Mouse (Mus musculus) limb, embryonic 15.5 days (tissue): ENCODE results near the gene Anpep. TPM values are rescaled to one million over a fixed set of nuclear protein-coding genes. Genes with fewer than 3 reads are reported as not detected.

Experiments
- ATAC-seq: fragments of 200-750 bp; cut with Nextera tagmentation; 2 replicates; pipeline ENCODE4 v1.8.0; 2017; ENCODE audit warnings: low read depth, moderate TSS enrichment; ENCODE audit not compliant: insufficient number of reproducible peaks, low FRiP score, low TSS enrichment
- H3K27ac ChIP-seq: fragments of 300-500 bp; sonication (generic); 2 replicates; pipeline ENCODE4 v1.5.1; 2015; ENCODE audit warnings: moderate library complexity, mild to moderate bottlenecking, inconsistent platforms
- H3K27me3 ChIP-seq: fragments of 300-500 bp; sonication (generic); 2 replicates; pipeline ENCODE4 v1.6.1; 2015; ENCODE audit warnings: inconsistent platforms
- H3K36me3 ChIP-seq: fragments of 300-500 bp; sonication (generic); 2 replicates; pipeline ENCODE4 v1.6.1; 2015; ENCODE audit warnings: inconsistent platforms
- H3K4me1 ChIP-seq: fragments of 300-500 bp; sonication (generic); 2 replicates; pipeline ENCODE4 v1.6.1; 2015; ENCODE audit warnings: inconsistent platforms
- H3K4me2 ChIP-seq: fragments of 300-500 bp; sonication (generic); 2 replicates; pipeline ENCODE4 v1.6.1; 2015; ENCODE audit warnings: mild to moderate bottlenecking, inconsistent platforms
- H3K4me3 ChIP-seq: fragments of 300-500 bp; sonication (generic); 2 replicates; pipeline ENCODE4 v1.5.1; 2015; ENCODE audit warnings: mild to moderate bottlenecking, inconsistent platforms
- H3K9ac ChIP-seq: fragments of 300-500 bp; sonication (generic); 2 replicates; pipeline ENCODE4 v1.6.1; 2015; ENCODE audit warnings: inconsistent platforms
- H3K9me3 ChIP-seq: fragments of 300-500 bp; sonication (generic); 2 replicates; pipeline ENCODE4 v1.6.1; 2016; ENCODE audit warnings: inconsistent platforms
- WGBS: fragments of 180-500 bp; shearing (Covaris S2); methylation state at CpG from one replicate; pipeline ENCODE4 v1.1.7; 2015; 5-methylcytosine and 5-hydroxymethylcytosine counted together
- polyA plus RNA-seq: library from polyadenylated mRNA; unstranded; fragments of >200 nt; fragmentation: Nextera tagmentation; extraction: Ambion mirVana; gene quantifications from 2 replicates; pipeline ENCODE4 v1.2.1, GENCODE M21; 2015

Anpep gene
- polyA plus RNA-seq, 1 experiment from 2014 or later: 21.6 TPM

GRCm38 (mm10) chr7:79861794-79862193 lies 935 bp upstream of the Anpep start:
- Histone ChIP-seq H3K27ac (no peak overlapping the region), H3K9me3 (no peaks in the 10 kb centered on the region), H3K36me3 (no peaks in the 10 kb centered on the region), H3K27me3 (no peaks in the 10 kb centered on the region), H3K9ac (no peak overlapping the region), H3K4me1 (peaks cover 21% of the 10 kb centered on the region), H3K4me3 (no peak overlapping the region), H3K4me2 (no peak overlapping the region)
- ATAC-seq: no peak
- 87% methylated on average over 8 of the region's 8 CpGs for WGBS

- Histone ChIP-seq H3K27ac (no peak overlapping the region), H3K4me1 (peaks cover 25% of the 10 kb centered on the region), H3K4me3 (no peak overlapping the region), H3K9ac (no peak overlapping the region), H3K4me2 (no peak overlapping the region), H3K9me3 (no peaks in the 10 kb centered on the region), H3K27me3 (no peaks in the 10 kb centered on the region), H3K36me3 (no peaks in the 10 kb centered on the region)
- no peak for ATAC-seq
- 68% methylated on average over 9 of the region's 9 CpGs for WGBS
Observed at GRCm38 (mm10) chr7:79858956-79859630, 1.8 kb downstream of the Anpep start.

GRCm38 (mm10) chr7:79858202-79858934 lies 2.5 kb downstream of the Anpep start:
- H3K27ac ChIP-seq: peak overlapping the region; percentile 72
- H3K4me1 ChIP-seq: peaks cover 25% of the 10 kb centered on the region
- H3K4me3 ChIP-seq: no peak overlapping the region; the same call in 1 of the 2 replicates
- no peaks in the 10 kb centered on the region for H3K27me3 ChIP-seq
- H3K9me3 ChIP-seq: no peaks in the 10 kb centered on the region
- no peak for ATAC-seq
- 54% methylated on average over 11 of the region's 11 CpGs for WGBS
- H3K9ac ChIP-seq: no peak overlapping the region
- H3K4me2 ChIP-seq: 0 out of 2 replicates have a peak overlapping the region, but pooled peaks have one; percentile 10
- H3K36me3 ChIP-seq: no peaks in the 10 kb centered on the region

DNA sequence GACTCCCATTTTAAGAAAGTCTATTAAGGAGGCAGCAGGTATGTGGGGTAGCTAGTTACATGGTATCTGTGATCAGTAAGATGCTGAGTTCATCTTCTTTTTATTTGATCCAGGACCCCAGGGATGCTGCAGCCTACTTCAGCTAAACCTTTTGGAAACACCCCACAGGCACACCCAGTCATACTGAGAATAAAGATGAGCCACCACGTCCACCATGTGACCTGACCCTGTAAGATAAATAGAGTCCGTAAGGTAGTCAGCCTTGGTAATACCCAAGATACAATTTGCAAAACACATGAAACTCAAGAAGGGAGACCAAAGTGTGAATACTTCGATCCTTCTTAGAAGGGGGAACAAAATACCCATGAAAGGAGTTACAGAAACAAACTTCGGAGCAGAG lies 4.6 kb downstream of the Anpep start:
- 84% methylated on average over 4 of the region's 4 CpGs for WGBS
- H3K4me1 ChIP-seq: peaks cover 25% of the 10 kb centered on the region
- H3K4me2 ChIP-seq: no peak overlapping the region
- H3K4me3 ChIP-seq: no peak overlapping the region
- H3K27me3 ChIP-seq: no peaks in the 10 kb centered on the region
- H3K9me3 ChIP-seq: no peaks in the 10 kb centered on the region
- no peak overlapping the region for H3K9ac ChIP-seq
- ATAC-seq: no peak
- no peak overlapping the region for H3K27ac ChIP-seq
- H3K36me3 ChIP-seq: no peaks in the 10 kb centered on the region

DNA sequence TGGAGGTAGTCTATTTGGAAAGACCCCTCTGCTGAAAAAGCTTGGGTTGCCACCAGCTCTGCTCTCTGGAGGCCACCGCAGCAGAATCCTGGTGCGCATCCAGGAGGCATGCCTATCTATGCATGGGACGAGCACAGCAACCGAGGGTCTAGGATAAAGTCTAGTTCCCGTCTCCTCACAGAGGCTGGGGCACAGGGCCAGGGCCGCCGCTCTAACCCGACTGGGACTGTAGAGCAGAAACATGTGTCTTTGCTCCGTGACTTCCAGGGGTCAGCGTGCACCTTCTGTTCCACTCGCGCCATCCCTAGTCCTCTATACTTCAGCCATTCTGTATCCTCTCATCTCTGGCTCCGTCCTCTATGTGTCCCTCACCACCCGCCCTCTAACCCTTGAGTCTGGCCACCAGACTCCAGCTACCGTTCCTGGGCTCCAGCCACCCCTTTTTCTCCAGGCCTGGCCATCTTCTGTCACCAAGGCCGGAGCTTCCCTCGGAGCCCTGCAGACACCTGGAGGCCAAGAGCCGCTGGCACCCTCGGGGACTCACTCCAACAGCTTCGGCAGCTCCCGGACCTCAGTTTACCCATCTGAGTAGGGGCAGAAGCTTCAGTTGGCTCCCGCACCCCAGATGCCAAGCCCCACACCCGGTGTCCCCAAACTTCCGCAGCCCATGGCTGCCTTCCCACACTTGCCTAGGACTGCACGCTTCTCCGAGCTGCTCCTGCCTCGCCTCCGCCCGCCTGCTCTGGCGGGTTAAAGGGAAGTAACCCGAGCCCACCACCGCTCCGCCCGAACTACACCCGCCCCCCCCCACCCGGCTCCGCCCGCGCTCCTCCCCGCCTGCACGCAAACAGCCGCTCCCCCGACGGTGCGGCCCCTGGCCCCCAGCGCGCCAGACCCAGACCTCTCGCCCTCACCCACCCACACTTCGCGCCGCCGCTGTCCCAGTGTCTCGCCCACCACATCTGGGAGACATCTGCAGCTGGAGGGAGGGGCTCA lies 13.1 kb downstream of the Anpep start:
- peak; percentile 80 for ATAC-seq
- Histone ChIP-seq H3K36me3 (no peaks in the 10 kb centered on the region), H3K27ac (peak overlapping the region; percentile 54), H3K4me2 (peak overlapping the region; percentile 83), H3K27me3 (no peaks in the 10 kb centered on the region), H3K9me3 (no peaks in the 10 kb centered on the region), H3K9ac (peak overlapping the region; percentile 43), H3K4me3 (peak overlapping the region; percentile 51), H3K4me1 (peaks cover 28% of the 10 kb centered on the region)
- WGBS: 7% methylated on average over 50 of the region's 53 CpGs

DNA sequence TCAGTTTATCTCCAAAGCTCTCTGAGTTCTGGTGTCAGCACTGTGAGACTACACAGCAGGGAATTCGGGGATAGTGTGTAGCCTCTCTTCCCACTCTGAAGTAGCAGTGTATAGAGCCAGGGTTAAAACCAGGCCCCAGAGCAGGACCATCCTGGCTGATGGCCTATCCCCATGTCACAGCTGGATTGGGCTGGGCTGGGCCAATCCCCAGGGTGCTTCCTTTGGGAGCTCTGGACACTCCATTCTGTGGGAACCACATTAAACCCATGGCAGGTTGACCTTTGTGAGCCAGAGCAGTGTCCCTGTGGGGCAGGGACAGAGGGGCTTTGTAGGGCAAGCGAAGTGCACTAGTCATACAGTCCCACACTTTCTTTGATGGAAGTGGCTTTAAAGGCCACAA lies 14.5 kb downstream of the Anpep start:
- no peak overlapping the region for H3K9ac ChIP-seq
- no peak overlapping the region for H3K4me3 ChIP-seq
- H3K4me1 ChIP-seq: peaks cover 35% of the 10 kb centered on the region
- H3K27me3 ChIP-seq: no peaks in the 10 kb centered on the region
- no peak overlapping the region for H3K27ac ChIP-seq
- 85% methylated on average over 2 of the region's 2 CpGs for WGBS
- no peak for ATAC-seq
- peaks cover 3% of the 10 kb centered on the region; the same call in 1 of the 2 replicates for H3K36me3 ChIP-seq
- no peak overlapping the region for H3K4me2 ChIP-seq
- H3K9me3 ChIP-seq: no peaks in the 10 kb centered on the region

DNA sequence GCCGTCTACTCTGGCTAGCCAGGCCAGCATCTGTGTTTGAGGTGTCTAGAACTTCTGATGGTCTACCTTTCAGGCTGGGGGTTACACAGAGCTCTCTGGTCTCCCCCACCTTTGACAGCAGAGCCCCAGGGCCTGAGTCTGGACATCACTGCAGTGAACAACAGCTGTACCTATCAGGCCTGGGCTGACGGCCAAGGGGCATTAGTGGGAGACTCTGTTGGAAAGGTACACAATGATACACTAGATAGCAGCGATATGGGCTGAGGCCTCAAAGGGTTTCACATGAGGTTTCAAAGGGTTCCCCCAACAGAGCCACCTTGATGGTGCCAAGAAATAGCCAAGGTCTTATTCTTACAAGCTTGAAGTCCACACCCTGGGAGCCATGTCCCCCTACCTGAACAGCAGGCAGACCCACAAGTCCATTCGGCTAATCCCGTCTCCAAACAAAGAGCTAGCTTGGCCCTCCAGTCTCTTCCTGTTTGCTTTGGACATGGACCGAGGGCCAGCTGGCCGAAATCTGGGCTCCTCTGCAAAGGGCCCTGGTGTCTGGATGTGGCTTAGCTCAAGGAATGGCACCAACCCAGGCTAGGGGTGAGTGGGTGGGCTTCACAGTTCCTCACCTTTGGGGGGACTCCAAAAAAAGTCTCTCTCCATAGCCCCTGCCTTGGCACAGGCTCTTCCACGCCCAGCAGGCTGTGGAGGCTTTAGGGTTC lies 16.6 kb downstream of the Anpep start:
- no peak overlapping the region for H3K4me3 ChIP-seq
- H3K9ac ChIP-seq: no peak overlapping the region
- H3K36me3 ChIP-seq: peaks cover 15% of the 10 kb centered on the region
- no peaks in the 10 kb centered on the region for H3K27me3 ChIP-seq
- H3K4me2 ChIP-seq: no peak overlapping the region
- no peaks in the 10 kb centered on the region for H3K9me3 ChIP-seq
- ATAC-seq: no peak
- 86% methylated on average over 8 of the region's 8 CpGs for WGBS
- H3K4me1 ChIP-seq: peaks cover 29% of the 10 kb centered on the region
- H3K27ac ChIP-seq: no peak overlapping the region

DNA sequence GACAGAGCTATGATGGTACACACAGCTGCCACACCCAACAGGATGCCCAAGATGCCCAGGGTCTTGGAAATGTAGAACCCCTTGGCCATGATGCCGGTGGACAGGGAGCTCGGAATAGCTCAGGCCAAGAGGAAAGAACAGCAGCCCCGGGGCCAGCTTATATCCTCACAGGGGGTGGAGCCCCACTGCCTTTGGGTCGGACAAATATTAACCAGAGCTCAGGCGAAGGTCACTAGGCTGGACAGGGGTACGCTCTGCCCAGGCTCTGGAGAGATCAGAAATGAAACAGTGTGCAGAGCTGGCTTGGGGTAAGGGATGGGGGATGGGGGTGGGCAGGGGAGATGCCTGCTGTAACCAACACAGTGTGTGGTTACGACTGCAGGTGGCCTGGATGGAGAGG lies 18.7 kb downstream of the Anpep start:
- no peak for ATAC-seq
- no peak overlapping the region for H3K27ac ChIP-seq
- H3K36me3 ChIP-seq: peaks cover 28% of the 10 kb centered on the region
- H3K4me3 ChIP-seq: no peak overlapping the region
- no peak overlapping the region for H3K9ac ChIP-seq
- no peaks in the 10 kb centered on the region for H3K27me3 ChIP-seq
- H3K9me3 ChIP-seq: no peaks in the 10 kb centered on the region
- peaks cover 25% of the 10 kb centered on the region for H3K4me1 ChIP-seq
- no peak overlapping the region for H3K4me2 ChIP-seq
- WGBS: 64% methylated on average over 7 of the region's 7 CpGs

- H3K36me3 ChIP-seq: peaks cover 55% of the 10 kb centered on the region
- H3K9ac ChIP-seq: no peak overlapping the region
- H3K27me3 ChIP-seq: no peaks in the 10 kb centered on the region
- no peak for ATAC-seq
- no peak overlapping the region for H3K4me3 ChIP-seq
- H3K4me2 ChIP-seq: no peak overlapping the region
- H3K9me3 ChIP-seq: no peaks in the 10 kb centered on the region
- WGBS: 76% methylated on average over 2 of the region's 2 CpGs
- no peak overlapping the region for H3K27ac ChIP-seq
- H3K4me1 ChIP-seq: peaks cover 2% of the 10 kb centered on the region; the same call in 1 of the 2 replicates
Observed at GRCm38 (mm10) chr7:79837247-79837646, 23.6 kb downstream of the Anpep start.

DNA sequence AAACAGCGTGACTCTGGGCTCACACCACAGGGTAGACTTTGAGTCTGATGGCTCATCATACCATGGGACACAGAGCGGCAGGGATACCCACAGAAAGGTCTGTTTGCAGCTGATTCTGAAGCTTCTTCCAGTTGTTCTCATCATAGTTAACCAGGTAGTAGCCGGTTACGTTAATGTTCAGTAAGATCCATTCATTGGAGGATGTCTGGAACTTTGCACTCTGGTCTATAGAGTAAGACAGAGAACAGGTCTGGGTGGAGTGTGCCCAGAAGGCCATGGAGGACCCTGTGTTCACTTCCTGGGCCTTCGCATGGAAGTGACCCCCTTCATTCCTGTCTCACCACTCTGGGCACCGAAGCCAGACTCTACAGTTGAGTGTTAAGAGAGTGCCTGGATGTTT lies 25.7 kb downstream of the Anpep start:
- no peak overlapping the region for H3K27ac ChIP-seq
- no peaks in the 10 kb centered on the region for H3K27me3 ChIP-seq
- H3K4me2 ChIP-seq: no peak overlapping the region
- 94% methylated on average over 6 of the region's 6 CpGs for WGBS
- no peak for ATAC-seq
- no peaks in the 10 kb centered on the region for H3K9me3 ChIP-seq
- peaks cover 42% of the 10 kb centered on the region for H3K36me3 ChIP-seq
- H3K4me1 ChIP-seq: 0 out of 2 replicates have a peak, but pooled peaks cover 4% of the 10 kb centered on the region
- H3K4me3 ChIP-seq: no peak overlapping the region
- no peak overlapping the region for H3K9ac ChIP-seq

GRCm38 (mm10) chr7:79832980-79833379 lies 27.9 kb downstream of the Anpep start:
- no peak overlapping the region for H3K4me3 ChIP-seq
- peaks cover 32% of the 10 kb centered on the region for H3K36me3 ChIP-seq
- H3K9ac ChIP-seq: no peak overlapping the region
- H3K27ac ChIP-seq: no peak overlapping the region
- H3K4me1 ChIP-seq: 0 out of 2 replicates have a peak, but pooled peaks cover 4% of the 10 kb centered on the region
- H3K9me3 ChIP-seq: no peaks in the 10 kb centered on the region
- no peaks in the 10 kb centered on the region for H3K27me3 ChIP-seq
- ATAC-seq: peak; percentile 35; the same call in 1 of the 2 replicates
- no peak overlapping the region for H3K4me2 ChIP-seq
